Mouse (Mus musculus): ENCODE data around the gene Frmd4a.

The Frmd4a gene

DNA sequence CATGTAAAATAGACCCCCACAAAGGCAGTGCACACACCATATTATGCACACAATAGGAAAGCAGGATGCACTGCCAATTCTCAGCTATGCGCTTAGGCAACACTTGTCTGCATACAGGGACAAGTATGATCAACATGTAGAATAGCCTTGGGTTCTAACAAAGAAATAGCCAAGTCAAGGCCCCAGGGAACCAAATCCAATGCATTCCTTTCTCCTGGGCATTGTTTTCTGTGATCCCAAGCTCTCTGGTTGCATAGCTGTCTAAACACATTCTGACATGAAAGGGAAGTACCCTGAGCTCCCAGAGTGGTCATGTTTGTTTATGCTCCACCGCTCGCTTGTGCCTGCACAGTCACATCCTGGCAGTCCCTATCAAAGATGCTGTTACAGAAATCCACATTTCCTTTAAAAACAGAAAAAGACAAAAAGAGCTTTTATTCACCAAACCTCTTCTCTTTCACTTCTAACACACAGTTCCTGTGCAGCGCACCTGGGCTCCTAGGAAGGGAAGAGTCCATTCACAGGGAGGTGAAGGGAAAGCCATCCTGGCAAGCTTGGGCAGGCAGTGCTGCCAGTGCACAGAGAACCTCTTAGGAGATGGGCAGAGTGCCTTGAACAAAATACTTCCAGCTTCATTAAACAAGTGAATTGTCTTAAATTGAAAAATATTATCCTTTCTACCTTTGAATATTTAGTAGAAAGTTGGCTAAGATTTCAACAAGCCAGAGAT is 124.9 kb downstream of the Frmd4a start:
- peak; percentile 57 for DNase-seq

DNA sequence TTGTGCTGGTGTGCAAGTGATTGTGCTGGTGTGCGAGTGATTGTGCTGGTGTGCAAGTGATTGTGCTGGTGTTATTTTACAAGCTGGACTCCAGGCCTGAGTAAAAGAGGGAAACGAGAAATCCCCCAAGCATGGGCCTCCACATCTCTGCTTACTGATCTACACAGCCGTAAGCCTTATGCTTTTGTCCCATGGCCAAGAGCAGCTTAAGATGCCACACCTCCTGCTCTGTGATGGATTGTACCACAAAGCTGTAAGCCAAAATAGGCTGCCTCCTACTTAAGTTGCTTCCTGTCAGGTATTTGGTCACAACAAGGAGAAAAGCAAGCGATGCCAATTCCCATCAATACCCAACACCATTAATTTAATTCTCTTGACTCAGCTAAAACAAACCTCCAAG is 126.9 kb downstream of the Frmd4a start:
- no peak for DNase-seq

DNA sequence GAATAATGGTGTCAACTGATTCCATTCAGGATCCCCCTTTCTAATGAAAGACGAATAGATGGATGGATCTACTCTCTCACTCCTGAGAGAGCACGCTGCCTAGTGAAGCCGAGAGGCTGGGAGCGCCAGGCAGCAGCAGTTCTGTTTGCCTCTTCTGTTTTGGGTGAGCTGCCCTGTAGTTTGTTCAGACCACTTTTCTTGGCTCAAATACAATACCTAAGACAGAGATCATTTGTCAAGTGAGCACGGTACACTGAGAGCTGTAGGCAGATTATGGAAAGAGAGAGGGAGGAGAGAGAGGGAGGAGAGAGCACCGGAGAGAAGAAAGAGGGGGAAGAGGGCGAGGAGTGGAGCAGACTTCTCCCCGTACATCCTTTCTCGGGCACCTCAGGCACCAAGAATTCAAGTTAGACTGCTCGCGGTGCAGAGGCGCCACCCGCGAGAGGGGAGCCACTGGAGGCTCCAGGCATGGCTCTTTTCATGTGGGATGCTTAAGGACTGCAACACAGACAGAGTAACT is 135.1 kb downstream of the Frmd4a start:
- DNase-seq = peak; percentile 63

DNA sequence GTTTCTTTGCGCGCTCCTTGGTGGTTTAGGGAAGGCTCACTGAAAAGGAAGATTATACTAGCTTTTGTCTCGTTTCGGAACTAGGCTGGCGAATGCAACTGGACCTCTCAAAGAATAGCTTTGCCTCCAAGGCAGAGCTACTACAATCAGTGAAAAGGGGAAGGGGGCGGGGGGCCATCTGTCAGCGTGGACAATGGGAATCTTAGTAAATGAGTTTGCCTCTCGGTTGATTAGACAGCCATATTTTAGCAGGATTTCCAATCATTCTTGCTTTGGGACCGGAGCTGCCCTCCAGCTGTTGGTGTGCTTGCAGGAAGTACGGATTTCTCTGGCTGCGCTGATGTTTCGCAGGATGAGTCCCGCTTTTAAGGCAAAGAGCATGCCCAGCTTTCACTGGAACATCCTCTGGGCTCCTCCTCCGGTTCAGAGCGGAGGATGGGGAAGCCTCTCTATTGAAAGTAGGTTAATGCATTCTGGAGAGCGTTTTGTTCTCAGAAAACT is 135.7 kb downstream of the Frmd4a start:
- DNase-seq = peak; percentile 90

DNA sequence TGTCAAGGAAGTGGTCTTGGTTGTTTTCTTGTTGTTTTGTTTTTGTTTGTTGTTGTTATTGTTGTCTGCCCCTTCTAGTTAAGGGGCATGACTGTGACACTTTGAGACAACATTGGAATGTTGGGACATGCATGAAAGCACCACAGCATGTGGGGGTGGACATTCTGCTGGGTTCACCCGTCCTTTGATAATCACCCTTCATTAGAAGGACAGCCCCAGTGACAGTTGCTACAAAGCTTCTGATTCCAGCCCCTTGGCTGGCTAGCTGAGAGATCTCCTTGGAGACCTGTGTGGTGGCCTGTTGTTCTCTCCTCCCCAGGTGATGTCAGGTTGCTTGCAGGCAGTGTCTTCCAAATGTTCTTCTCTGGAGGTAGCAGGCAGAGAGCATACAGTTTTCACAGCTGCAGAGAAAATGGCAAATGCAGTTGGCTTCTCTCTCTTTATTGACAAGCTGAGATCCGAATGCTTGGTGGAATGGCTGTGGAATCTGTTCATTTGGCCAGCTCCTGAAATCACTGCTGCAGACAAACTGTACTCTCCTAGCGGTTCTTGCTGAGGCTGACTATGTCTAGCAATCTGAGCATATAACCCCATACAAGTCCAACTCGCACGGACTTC is 136.6 kb downstream of the Frmd4a start:
- peak; percentile 79 for DNase-seq

DNA sequence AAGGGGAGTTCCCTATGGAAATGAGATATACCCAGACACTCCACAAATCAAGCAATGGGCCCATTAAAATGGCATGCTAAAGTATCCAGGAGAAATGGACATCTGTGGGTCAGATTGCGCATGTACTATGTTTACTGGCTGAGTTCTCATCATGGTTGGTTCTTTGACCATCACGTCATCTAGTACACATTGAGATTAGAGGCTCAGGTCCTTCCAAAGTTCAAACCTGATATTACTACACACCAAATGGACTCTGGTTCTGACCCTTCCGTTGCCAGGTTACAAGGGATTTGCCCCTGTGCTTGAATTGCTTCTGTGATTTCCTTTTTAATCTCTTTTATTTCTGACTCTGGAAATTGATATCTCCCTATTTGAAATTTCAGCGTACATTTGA is 137.1 kb downstream of the Frmd4a start:
- DNase-seq = no peak

DNA sequence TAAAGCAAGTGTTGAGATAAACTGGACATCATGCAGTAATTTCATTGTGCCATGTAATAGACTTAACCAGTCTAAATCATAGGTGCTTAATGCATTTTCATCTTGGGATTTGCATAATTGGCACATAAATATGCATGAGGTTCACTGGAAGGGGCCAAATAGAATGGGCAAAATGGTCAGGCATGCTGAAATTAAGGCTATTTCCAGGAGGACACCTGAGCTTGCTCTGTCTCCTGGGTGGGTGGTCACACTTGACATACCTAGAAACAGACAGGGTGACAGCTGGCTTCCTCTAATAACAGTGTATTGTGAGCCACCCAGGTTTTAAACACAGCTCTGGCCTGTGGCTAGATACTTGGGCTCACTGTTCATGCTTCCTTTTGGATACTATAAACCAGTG is 137.9 kb downstream of the Frmd4a start:
- DNase-seq = peak; percentile 33

DNA sequence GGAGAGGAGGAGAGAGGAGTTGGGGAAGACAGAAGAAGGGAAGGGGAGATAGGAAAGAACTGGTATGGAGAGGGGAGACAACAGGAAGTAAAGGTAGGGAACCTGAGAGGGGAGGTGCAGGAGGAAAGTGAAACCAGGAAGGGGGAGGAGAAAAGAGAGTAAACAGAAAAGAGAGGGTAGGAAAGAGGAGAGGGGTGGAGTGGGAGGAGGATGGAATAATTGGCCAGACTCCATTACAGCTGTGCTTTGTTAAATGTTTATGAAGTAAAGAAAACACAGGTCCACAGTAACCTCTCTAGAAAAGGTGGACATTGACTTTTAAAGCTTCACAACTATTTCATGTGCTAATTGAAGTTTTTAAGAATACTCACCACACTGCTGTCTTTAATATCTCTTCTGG is 139.0 kb downstream of the Frmd4a start:
- no peak for DNase-seq

DNA sequence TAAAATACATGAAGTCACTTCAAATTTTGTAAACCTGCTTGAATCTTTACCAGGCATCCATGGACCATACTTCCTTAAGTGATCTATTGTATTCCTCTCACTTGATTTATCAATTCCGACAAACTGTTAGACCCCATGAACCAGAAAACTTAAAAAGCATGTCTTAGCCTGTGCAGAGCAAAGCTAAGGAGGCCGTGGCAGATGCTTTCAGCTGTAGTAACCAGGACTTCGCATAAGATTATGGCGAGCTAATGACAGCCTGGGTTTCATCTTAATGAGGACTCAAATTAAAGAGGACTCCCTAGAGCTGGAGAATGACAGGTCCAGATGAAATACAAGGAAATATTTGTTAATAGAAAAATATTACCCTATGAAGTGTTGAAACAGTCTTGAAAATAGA is 139.9 kb downstream of the Frmd4a start:
- peak; percentile 63 for DNase-seq

DNA sequence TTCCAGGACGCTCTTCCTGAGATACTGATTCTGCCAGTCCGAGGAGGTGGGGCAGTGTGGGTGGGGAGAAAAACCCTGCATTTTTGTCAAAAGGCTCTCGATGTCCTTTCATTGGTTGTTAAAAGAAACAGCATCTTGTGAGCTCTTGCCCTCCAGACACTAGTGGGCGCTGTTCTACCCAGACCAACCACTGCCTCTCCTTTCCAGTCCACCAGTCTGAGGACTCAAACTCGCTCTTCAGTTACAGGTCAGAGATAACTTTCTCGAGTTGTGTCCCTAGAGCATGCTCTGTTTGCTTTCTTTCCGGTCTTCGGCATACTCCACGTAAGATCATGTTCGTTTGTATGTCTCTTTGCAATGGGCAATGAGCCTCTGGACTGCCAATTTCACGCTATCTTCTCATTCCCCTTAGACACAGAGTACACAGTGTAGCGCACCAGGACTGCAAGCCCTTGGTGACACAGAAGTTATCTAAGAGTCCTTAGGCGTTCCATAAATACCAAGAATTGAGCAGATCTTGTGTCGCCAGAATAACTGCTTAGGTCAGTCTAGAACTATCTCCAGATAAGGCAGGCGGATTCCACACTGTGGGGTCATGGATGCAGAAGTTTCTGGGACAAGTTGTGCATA is 142.2 kb downstream of the Frmd4a start:
- peak; percentile 36 for DNase-seq

DNA sequence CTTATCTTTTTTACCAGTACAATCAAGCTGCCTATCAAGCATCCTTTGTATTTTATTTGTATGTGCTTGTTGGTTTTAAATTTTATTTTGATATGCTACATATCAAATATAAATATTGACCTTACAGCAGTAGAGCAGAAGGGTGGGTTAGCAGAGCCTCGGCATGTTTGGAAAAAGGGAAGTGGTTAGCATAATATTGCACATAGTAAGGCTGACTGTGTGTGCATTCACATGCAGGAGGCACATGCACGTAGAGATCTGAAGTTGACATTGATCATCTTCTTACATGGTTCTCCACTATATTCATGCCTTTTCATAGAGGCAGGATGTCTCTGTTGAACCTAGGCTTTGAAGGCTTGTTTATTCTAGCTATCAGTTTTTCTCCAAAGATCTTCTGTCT is 148.7 kb downstream of the Frmd4a start:
- no peak for DNase-seq

DNA sequence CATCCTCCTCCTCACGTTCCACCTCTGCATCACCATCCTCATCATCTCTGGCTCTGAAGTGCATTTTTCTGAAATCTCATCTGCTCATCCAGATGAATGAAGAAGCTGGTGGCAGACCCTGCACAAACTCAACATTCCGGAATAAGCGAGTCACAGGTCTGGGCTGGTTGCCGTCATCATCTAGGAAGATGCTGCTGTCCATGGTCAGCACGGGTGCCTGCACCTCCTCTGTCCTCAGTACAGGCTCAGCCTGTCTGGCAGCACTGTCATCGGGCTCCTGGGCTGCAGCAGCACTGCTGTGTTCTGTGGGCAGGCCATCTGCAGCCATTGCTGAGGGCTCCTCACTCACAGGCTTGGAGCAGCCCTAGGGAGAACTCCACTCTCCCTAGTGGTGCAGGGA is 149.6 kb downstream of the Frmd4a start:
- DNase-seq = no peak

DNA sequence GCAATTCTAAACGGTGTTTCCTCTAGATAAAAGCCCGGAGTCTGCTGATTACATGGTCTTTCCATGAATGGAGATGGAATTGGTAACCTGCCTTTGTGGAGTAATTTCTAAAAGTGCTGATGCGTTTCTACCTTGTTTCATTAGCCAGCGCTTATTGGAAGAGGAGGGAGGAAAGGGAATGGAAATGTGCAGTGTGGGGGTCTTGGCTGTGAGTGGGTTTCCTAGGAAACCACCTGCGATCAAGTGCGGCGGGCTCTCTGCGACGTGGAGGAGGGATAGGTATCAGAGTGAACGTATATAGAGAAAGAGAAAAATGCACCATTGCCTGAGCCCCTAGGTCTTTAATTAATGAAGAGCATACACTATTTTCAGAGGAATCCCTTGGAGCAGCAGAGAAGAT is 152.2 kb downstream of the Frmd4a start:
- DNase-seq = no peak

DNA sequence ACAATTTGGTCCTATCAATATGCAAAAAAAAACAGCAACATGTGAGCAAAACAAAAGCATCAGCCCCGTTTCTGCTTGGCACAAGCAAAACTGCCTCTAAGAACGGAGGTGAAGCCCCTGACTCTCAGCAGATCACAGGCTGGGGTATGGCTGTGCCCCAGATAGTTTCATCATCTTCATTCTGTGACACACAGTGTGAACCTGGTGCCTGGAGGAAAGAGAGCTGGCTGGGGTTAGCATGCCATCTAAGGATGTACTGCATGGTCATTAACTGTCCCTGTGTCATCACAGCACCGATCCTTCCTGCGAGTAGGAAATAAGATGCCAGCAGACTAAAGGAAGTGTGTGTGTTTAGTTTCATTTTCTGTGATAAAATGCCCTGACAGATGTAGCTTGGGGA is 152.7 kb downstream of the Frmd4a start:
- no peak for DNase-seq

DNA sequence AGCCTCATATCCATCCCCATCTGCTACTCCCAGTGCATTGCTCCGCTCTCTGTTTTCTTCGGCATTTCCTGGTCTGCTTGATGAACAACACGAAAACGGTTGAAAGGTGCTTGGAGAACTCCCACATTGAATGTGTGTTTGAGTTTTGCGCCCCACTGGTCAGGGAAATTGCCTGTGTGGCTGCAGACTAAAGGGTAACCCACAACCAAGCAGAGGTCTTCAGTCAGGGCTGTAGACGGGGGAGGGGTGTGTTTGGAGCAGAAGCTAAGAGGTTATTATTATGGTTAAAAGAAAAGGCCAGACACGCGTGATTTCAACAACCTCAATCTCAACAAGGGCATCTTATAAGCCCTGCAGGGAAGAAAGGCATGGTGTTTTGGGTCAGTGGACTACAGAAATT is 167.5 kb downstream of the Frmd4a start:
- DNase-seq = peak; percentile 17

DNA sequence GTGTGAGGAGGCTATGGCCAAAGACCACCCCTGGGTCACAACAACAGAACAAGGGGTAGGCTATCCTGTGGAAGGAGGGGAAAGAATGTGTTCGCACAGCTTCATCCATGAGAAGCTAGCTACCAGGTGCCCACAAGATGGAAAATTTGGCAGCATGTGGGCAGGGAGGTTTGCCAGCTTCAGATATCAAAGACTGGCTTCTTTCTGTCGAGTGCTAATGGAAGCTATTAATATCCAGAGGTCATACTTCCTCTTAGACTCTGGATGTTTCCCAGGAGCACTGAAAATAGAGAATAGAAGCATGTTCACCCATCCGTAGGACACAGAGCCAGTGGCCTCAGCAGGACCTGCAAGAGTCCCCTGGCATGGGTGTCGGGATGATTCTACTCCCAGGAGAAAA is 170.0 kb downstream of the Frmd4a start:
- DNase-seq = no peak

DNA sequence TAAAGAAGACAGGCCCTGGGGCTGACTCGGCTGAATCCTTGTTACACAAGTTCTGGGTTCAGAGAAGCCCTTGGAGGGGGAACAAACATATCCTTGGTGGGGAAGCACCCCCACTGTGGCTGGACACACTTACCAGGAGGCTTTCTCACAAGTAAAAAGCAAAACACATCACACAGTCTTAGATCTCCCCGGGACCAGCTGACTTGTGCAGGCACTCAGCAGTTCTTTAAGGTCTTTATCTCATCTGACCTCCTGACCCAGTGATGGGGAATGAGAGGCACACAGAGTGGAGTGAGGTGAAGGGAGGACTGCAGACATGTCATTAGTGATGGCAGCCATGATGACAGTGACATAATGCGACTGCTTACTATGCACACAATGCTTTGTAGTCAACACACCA is 170.8 kb downstream of the Frmd4a start:
- peak; percentile 45 for DNase-seq

DNA sequence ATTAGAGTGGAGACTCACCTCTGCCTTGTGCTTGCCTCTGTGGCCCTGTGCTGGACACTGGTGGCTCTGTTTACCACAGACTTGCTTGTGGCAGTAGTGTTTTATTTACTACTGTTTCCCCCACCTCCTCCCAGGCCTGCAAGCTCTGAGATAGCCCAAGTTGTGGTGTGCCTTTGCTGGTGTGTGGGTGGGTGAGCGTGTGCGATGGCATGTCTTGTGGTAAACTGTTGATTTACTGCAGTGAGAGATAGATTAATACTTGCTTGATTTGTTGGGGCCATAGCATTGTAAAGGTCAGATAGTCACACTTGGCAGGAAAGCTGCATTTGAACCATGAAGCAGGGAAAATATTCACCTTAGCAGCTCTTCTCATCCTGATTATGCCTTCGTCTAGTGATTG is 172.8 kb downstream of the Frmd4a start:
- DNase-seq = no peak

DNA sequence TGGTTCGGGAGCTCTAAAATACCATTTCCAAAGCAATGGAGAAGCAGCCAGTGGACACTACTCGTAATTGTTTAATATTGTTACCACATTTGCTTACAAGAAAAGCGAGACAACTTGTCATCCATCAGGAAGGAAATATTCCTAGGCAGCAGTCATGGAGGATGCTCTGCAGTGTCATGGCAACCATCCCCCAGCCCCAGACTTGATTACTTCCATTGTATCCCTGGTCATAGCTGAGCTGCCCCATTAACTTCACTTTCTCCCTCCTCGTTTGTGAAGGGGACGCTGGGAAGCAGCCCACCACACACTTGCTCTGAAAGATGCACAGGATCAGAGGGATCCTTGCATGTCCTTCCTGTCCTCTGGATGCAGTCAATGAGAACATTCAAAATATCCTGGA is 173.5 kb downstream of the Frmd4a start:
- DNase-seq = no peak

DNA sequence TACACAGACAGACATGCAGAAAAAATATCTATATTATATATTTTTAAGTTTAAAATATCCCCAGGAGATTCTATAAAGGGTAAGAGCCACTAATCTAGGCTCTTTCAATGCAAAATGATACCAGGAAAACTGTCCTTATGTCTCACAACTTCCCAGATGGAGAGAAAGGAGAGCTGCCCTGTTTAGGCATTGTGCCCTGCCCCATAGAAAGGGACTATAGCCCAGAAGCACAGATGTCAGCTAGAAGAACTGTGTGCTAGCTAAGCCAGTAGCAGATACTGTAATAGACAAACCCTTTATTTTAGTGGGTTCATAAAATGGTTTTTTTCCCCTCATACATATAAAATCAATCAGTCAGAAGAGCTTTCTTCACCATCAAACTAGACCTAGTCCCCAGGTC is 175.7 kb downstream of the Frmd4a start:
- no peak for DNase-seq

DNA sequence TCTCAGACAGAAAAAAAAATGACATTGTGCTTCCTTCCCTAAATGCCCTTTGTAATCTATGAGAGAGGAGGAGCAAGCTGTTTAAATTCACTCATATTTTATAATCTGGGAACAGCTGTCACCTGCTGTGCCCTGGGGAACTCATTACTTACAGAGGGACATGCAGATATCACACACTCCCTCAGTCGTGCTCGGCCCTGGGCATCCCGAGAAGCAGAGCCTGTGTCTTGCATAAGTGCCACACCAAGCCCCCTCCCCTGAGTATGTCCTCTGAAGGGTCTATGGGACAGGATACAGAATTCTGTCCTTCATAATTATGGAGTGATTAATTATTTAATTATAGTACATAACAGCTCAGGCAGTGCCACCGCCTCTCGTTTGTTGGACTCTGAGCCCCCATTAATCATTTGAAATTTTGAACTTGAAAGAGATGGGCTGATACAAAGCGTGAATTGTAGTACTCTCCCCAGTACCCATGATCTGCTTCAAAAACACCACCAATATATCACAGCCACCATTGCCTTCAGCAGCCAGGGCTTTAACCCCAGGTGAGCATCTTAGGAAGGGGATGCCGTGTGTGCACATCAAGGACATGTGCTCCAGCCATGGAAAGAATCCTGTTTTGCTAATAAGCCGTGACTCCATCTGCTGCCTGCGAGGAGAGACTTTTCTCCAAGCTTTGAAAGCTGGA is 177.0 kb downstream of the Frmd4a start:
- peak; percentile 40 for DNase-seq

DNA sequence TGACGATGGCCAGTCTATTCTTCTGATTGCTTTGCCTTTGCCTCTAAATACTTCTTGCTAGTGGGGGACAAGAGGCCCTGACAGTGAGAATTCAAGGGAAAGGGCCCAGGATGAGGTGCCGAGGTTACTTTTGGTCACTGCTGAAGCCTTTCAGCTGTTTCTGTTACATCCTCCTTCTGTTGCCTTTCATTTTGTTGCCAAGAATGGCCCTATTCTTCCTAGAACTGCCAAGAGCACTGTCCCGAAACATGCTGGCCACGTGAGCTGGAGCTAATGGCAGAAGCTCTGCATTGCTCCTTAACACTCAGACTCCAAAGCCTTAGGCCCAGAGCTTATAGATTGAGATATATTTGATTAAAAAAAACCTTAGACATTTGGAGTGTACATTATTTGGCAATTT is 178.5 kb downstream of the Frmd4a start:
- DNase-seq = no peak

DNA sequence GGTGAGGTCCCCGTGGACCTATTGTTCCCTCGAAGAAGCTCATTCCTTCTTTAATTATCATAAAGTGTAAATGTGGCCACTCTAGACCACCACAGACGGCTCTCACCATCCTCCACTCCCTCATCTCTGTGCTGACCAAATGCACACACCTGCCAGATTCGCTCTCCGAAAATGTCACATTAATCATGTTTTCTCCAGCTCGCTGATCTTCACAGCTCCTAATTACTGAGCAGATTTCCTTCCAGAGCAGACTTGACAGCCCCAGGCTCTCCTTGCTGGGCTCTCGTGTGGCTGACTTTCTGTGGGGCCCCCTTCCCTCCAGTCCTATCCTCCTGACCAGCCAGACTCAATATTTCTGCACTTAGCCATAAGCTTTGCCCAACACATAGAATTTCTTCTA is 191.7 kb downstream of the Frmd4a start:
- DNase-seq = peak; percentile 77

DNA sequence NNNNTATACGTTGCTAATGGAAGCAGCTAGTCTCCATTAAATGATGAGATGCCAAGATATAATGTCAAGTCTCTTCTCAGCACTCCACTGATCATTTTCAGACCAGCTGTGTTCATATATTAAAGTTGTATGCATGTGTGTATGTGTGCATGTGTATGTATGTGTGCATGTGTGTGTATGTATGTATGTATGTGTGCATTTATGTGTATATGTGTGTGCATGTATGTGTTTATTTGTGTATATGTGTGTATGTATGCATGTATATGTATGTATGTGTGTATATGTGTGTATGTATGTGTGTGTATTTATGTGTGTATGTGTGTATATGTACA is 204.9 kb downstream of the Frmd4a start:
- no peak for DNase-seq
